Mouse (Mus musculus) layer of hippocampus, adult 8-10 months (tissue): ENCODE results near the gene Echdc3. TPM values are rescaled to one million over a fixed set of nuclear protein-coding genes. Genes with fewer than 3 reads are reported as not detected.
A peak's percentile ranks its signal among the peaks of the same experiment; 100 is the strongest.

Experiments used
- DNase-seq, 2 experiments: peaks; one replicate each; pipeline ENCODE4 v3.0.0; 2022; ENCODE audit warnings: low spot score in 2 of 2
- total RNA-seq, 4 experiments: library from RNA; stranded (reverse); gene quantifications; 2 replicates each; pipeline ENCODE4 v1.2.4; 2022

Echdc3 gene
- total RNA-seq, 4 experiments from 2014 or later, result 0.23 to 1.5 (median 0.90) TPM

DNA sequence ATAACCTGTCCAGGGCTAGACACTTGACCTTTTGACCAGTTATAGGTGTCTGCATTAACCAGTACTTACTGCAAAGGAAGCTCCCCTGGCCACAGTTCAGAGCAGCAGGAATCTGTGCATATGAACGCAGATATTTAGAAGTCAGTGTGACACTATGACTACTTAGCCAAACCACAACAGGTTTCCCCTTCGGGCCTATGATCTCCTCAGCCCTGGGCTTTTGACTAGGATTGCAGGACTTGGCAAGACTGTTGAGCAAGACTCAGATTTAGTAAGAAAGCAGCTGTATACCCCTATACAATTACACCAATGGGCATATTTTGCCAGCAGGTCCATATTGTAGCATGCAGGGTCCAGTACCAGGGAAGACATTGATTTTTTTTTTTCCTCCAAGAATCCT lies 44.3 kb downstream of the Echdc3 start:
- DNase-seq, result no peak

DNA sequence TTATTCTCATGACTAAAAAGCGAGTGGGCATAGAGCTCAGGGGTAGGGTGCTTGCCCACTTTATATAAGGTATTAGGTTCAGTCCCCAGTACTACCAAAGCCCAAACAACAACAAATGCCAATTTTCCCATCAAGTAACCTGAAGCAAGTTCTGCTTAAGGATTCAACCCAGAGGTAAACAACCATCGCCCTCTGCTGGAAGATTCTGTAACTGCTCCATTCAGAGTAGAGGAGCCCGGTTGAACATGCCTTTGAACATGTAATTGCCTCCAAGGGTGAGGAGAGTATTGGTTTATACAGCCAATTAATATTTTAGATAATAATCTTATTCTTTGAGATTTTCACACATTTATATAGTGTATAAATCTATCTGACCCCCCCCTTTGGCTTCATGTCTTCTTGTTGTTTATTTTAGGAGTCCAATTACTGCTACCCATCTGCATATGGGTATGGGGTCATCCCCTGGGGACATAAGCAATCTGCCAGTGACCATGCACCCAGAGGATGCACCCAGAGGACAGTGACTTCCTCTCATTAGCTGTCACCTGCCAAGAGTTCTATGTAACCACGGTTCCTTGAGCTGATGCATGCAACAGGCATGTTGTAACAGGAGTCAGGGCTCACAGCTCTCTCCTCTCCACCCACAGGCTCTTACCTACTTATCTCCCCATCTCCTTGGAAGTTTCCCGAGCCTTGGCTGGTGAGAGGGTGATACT lies 44.8 kb downstream of the Echdc3 start:
- DNase-seq, result peak; percentile 34 to 80

DNA sequence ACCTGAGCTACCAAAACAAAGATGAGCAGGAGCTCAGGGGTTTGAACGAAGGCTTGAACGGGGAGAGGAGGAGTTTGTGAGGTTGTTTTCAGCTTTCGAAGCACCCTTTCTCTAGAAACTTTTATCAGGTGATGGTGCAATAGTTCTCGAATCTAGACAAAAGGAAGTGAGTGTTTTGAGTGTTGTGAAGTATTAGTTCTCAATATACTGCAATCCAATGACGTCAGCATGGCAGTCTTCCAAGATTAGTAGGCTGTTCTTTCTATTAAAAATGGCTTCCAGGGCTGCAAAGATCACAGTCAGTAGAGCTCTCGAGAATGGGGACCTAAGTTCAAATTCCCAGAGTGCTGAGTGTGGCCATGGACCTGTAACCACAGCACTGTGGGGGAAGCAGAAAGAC lies 47.1 kb downstream of the Echdc3 start:
- no peak for DNase-seq

DNA sequence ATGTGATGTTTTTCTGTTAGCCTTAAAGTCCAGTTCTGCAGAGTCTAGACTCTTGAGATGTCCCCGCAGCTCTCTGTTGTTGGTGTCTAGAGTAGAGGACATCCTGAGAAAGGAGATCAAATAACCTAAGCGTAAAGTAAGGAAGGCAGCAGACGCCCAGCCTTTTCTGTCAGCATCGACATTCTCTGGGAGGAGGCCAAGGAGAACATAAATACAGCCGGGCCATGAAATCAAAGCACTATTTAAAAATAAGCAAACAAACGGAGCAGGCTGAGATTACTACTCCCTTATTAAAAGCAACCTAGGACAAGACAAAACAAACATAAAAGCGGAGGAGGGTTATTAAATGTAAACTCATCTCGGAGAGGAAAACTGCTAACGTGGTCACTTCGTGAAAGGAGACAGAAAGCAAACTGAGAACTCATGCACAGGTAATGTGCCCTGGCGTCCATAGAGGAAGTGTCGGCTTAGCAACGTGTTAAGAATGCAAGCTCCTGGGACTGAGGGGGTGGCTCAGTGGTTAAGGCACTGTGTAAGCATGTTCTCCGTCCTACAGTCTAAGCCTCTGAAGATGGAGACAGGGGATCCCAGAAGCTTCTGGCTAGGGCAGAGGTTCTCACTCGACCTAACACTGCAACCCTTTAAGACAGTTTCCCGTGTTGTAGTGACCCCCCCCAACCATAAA lies 48.1 kb downstream of the Echdc3 start:
- DNase-seq, result no peak

DNA sequence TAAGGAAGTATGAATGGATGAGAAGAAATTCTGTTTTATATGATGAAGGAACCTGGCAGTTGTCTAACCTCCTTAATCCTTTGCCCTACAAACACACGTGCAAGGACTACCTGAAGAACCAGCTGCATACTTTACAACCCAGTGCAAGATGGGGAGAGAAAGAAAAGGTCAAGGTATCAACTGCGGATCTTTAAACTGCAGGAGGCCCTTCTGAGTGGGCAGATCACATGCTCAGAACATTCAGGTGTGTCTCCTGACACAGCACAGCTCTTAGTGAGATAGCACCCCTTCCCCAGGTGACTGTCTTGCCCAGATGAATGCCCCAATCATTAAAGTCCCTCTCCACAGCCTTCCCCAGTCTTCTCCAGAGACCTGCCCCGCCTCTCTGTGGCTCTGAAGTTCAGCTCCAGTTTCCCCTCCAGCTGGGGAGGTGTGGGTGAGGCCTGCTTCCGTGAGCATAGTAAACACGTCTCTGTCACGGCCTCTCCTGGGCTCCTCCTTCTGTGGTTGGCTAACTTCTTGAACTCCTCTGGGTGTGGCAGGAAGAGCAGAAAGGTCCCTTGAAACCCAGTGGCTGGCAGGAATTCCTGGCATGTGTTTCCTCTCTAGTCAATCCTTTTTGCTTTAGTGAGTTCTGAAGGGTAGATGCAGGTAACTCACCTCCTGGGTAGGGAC lies 50.3 kb downstream of the Echdc3 start:
- no peak for DNase-seq

DNA sequence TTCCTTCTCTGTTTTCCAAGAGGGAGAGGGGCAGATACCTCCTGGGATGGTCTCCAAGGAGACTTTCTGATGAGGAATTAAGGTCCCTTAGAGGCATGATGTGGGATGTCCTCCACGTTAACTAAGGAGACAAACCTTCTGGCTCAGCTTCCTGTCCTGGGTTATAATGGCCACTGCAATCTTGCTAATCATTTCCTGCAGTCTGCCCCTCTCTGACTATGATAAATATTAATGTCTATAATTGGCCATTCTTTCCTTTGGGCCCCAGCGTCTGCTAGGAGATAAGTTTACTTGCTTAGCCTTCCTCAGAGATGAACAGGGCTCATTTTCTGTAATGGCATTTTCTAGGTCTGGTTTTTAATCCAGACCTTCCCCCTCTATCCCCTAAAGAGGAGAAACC lies 53.1 kb downstream of the Echdc3 start:
- no peak for DNase-seq

DNA sequence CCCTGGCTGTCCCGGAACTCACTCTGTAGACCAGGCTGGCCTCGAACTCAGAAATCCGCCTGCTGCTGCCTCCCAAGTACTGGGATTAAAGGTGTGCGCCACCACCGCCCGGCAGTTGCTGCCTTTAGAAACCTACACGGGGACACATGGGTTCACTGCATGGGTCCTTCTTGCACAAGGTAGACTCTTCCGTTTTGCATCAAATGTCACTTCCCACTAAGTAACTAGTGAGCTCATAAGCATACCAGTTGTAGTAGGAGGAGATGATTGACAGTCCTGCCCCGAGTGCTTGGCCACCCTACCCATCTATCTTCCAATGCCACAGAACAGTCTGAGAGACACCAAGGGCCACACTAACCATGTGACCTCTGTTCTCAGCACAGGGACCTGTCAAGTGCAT lies 53.6 kb downstream of the Echdc3 start:
- DNase-seq, result no peak

DNA sequence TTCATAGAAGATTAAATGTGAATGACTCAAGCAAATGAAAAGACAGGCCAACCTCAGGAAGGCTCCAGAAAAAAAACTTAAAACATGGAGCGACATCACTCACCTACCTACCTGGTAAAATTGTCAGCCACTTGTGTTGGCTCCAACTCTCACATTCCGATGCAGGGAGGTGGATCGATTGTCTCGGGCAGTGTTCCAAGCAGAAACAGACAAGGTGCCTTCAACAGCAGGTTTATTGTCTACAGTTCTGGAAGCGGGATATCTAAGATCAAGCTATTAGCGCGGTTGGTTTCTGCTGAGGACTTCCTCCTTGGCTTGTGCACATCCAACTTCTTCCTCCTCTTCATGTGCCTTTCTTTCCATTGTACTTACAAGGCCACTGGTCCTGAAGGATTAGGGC lies 55.2 kb downstream of the Echdc3 start:
- DNase-seq, result no peak

DNA sequence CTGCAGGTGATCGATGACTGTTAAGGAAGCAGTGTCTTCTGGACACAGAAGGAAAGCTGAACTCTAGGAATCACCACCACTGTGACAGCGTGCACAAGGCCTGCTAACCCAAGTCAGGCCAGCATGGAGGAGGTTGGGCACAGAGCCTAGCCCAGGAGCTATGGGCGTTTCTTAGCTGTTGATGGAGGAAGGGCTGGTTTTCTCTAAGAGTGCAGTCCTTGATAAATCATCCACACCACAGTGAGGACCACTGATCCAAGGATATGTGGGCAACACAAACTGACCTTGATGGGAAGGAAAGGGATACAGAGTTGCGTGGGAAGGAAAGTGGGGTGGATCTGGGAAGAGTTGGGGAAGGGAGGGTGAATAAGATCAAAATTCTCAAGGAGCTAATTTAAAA lies 55.6 kb downstream of the Echdc3 start:
- DNase-seq, result no peak

DNA sequence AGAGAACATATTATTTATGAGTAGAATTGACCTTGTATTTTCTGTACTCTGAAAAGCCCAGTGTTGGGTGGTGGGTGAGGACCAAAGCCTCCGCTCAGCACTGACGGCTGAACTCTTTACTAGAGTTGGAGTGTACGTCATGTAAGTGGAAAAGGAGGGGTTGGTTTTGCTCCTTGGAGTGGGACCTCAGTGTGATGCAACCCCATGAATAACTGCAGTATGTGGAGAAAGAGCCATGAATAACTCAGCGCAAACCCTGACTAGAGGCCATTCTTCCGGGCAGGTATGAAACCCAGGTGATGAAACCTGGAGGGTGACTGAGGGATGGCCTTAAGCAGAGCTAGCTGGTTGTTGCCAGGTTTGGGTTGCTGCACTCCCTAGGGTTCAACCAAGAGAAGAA lies 63.0 kb downstream of the Echdc3 start:
- DNase-seq, result no peak

DNA sequence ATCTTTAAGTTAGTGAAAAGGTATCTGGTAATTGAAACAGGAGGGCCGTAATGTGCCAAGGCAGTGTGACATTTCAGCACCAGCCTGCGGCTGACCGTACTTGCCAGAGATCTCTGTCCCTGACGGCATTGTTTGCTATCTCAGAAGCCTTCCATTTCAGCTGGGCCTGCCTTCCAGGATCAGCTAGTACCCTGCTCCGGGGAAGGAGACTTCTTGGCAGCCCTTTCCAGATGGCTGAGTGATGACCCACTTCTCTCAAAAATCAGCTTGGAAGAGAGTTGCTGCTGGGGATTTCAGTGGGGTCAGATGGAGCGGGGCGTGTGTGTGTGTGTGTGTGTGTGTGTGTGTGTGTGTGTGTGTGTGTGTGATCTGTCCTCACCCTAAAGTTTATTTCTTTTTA lies 65.9 kb downstream of the Echdc3 start:
- DNase-seq, result no peak

DNA sequence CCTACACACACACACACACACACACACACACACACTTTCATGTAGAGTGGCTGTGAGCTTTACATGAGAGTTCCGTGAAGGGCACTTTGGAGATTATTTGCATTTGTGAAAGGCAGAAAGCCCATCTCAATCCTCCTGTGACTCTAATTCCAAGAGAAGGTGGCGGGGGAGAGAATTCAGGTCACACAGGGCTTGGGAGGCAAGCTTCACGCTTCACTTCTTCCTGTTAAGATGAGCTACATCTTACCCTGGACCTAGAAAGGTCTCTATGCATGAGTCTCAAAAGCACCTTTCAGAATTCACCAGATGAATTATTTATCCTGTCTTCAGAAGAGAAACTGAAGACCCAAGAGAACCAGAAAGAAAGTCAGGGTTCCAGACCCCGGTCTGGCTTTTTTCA lies 66.6 kb downstream of the Echdc3 start:
- DNase-seq, result no peak

DNA sequence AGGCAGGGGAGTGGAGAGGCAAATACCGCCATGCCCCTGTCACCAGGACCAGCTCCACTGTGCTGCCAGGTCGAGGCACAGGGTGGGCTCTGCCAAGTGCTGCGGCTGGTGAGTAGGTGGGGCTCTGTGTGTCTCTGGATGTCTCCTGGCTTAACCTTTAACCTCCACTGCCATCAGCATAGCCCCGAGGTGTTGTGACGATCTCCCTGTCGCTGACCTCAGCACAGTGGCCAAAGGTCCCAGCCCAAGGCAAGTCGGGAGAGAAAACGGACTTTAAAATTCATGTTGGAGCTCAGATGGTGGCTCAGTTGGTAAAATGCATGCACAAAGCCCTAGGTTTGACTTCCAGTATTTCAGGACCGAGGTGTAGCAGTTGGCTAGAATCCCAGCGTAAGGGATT lies 67.2 kb downstream of the Echdc3 start:
- no peak for DNase-seq

DNA sequence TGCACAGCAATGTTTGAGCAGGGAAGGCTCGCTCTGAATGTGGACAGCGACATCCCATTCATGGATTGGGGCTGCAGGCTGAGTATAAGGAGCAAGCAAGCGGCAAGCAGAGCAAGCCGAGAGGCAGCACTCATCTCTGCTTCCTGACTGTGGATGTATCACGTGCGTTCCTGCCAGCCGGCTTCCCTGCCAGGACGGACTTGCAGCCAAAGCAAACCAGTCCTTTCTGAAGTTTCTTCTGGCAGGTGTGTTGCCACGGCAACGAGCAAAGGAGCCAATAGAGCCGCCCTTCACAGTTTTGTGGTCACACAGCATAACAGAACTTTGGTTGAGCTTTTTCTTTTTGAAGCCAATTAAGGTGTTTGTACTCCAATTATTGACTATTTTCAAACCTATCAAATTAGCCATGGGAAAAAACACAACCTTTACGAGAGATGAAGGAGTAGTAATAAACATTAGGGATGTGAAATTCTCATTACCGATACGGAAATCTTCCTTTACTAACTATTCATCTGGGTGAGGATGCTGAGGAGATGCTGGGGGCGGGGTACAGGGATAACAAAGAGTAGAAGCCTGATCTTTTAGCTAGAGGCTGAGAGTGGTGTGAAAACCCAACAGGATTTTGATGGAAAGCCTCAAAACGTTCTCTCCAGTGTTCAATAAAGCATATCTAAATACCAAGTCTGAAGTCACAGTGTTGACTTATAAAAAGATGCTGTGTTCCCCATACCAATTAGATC lies 69.7 kb downstream of the Echdc3 start:
- DNase-seq, result no peak

DNA sequence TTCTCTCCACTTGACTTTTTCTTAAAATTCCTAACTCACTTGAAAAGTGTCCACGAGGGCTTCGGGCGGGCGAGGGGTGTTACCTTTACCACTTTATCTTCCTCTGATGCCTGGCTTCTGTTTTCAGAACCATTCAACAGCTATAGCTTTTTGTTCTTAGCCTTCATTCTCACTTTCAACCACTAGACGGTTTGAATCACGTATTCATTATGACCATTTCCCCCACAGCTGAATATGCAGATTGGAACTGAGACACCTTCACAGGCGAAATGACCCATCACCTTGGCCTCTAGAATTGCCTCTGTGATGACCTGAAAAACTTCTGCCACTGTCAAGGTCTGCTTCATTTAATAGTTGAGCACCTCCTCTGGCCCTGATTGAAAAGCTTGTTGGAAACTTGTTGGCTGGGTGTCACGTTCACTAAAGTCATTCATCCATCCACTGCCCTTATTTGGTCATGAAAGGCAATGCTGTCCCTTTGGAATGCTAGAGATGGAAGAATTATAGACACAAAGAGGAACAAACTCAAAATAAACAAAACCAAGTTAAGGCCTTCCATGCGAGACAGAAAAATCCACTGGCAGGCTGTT lies 72.2 kb downstream of the Echdc3 start:
- DNase-seq, result no peak

Other genes starting within 250 kb of the Echdc3 start
- 1 to 10 TPM; 1.5 to 2.4 (median 1.9) TPM for gene Proser2, start 82.8 kb downstream of the Echdc3 start, total RNA-seq
- gene Usp6nl, start 109.6 kb upstream of the Echdc3 start, total RNA-seq, result 10 to 100 TPM; 12.0 to 16.0 (median 12.4) TPM